In the genomic region with DNA sequence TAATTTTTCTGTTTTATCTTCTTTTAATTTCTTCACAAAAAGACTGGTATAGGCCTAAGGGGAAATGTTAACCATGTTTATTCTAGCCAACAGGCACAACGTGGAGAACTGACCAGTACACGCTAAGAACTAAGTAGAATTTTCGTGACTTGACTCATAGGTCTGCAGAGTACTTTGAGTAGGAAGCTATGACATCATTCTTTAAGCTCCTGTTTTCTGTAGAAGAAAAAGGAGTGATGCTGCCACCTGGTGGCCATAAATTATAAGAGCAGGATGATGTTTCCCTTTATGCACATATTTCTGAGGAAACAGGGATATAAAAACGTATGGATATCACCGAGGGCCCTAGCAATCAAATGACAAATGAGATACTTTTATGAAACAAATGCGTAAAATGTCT, we compare ENCODE assay signal across 8 mouse cellular contexts.
DNase-seq lines count a peak whose midpoint lies in the region; ATAC-seq and TF ChIP-seq lines count a peak whose summit lies in the region.

No protein-coding gene starts in this region.

- TF ChIP-seq POLR2A in liver, adult 2 months (IDR thresholded peaks at IDR 0.05; ENCODE audit: extremely low read depth, insufficient read depth, low read length), result no peak

- DNase-seq in adrenal gland, adult 2 months, result peak; percentile 58
- DNase-seq in embryo, embryonic 10.5 days (ENCODE audit: low spot score), result peak; percentile 88
- DNase-seq in liver, adult 2 months (ENCODE audit: extremely low read depth, low read depth, low spot score), result peak; percentile 55
- DNase-seq in yolk sac, embryonic 10.5 days (ENCODE audit: low spot score), result peak; percentile 31

- H3K79me2 ChIP-seq in liver, adult 2 months (ENCODE audit: control insufficient read depth, insufficient read depth, low read length), result no peaks in the 10 kb centered on the region

- no peaks in the 10 kb centered on the region for H3K27me3 ChIP-seq in heart, embryonic 11.5 days (ENCODE audit: control insufficient read depth, insufficient read depth, low read length)
- H3K27me3 ChIP-seq in kidney, embryonic 16.5 days (ENCODE audit: insufficient read depth, low read length), result no peaks in the 10 kb centered on the region
- no peaks in the 10 kb centered on the region for H3K27me3 ChIP-seq in liver, adult 2 months (ENCODE audit: control insufficient read depth, insufficient read depth, low read length)
- H3K27me3 ChIP-seq in neural tube, embryonic 13.5 days, result no peaks in the 10 kb centered on the region

- 17% methylated on average over 6 of the region's 6 CpGs for WGBS in heart, embryonic 11.5 days (ENCODE audit: insufficient replicate concordance)
- WGBS in kidney, embryonic 16.5 days, result 16% methylated on average over 6 of the region's 6 CpGs
- WGBS in liver, adult 2 months, result 10% methylated on average over 6 of the region's 6 CpGs
- 20% methylated on average over 6 of the region's 6 CpGs for whole genome bisulfite sequencing in neural tube, embryonic 13.5 days

- H3K9me3 ChIP-seq in heart, embryonic 11.5 days (replicated peaks; ENCODE audit: control insufficient read depth, low read length), result no peaks in the 10 kb centered on the region
- no peaks in the 10 kb centered on the region for H3K9me3 ChIP-seq in kidney, embryonic 16.5 days (ENCODE audit: low read length)
- H3K9me3 ChIP-seq in neural tube, embryonic 13.5 days, result no peaks in the 10 kb centered on the region

- H3K36me3 ChIP-seq in heart, embryonic 11.5 days (ENCODE audit: control insufficient read depth, insufficient read depth, low read length), result no peaks in the 10 kb centered on the region
- H3K36me3 ChIP-seq in kidney, embryonic 16.5 days (ENCODE audit: insufficient read depth, low read length), result no peaks in the 10 kb centered on the region
- H3K36me3 ChIP-seq in liver, adult 2 months (ENCODE audit: control insufficient read depth, insufficient read depth, low read length), result no peaks in the 10 kb centered on the region
- no peaks in the 10 kb centered on the region for H3K36me3 ChIP-seq in neural tube, embryonic 13.5 days

- peak; percentile 67 for ATAC-seq in CD4-positive, CD25-positive, alpha-beta regulatory T cell, adult 4 months
- 0 out of 2 replicates have a peak, but pooled peaks have one; percentile 57 for ATAC-seq in heart, embryonic 11.5 days (replicated peaks; ENCODE audit: insufficient number of reproducible peaks, low FRiP score, low TSS enrichment)
- peak; percentile 79; the same call in 1 of the 2 replicates for ATAC-seq in kidney, embryonic 16.5 days (ENCODE audit: low FRiP score, low TSS enrichment)
- ATAC-seq in neural tube, embryonic 13.5 days (ENCODE audit: low read depth), result peak; percentile 89

- no peak overlapping the region for H3K27ac ChIP-seq in heart, embryonic 11.5 days (ENCODE audit: low read depth, low read length)
- no peak overlapping the region for H3K27ac ChIP-seq in kidney, embryonic 16.5 days (ENCODE audit: low read length)
- H3K27ac ChIP-seq in liver, adult 2 months (replicated peaks; ENCODE audit: insufficient read depth, low read depth, low read length), result no peak overlapping the region
- H3K27ac ChIP-seq in neural tube, embryonic 13.5 days (replicated peaks), result no peak overlapping the region

- H3K4me3 ChIP-seq in heart, embryonic 11.5 days (ENCODE audit: low read depth, low read length), result no peak overlapping the region
- H3K4me3 ChIP-seq in kidney, embryonic 16.5 days (ENCODE audit: low read length), result no peak overlapping the region
- H3K4me3 ChIP-seq in liver, adult 2 months (ENCODE audit: insufficient read depth, low read depth, low read length), result no peak overlapping the region
- no peak overlapping the region for H3K4me3 ChIP-seq in neural tube, embryonic 13.5 days

- peak; percentile 43 for TF ChIP-seq CTCF in liver, adult 2 months (IDR thresholded peaks at IDR 0.05; ENCODE audit: low read depth, low read length)

- H3K4me2 ChIP-seq in heart, embryonic 11.5 days, result no peak overlapping the region
- H3K4me2 ChIP-seq in kidney, embryonic 16.5 days (replicated peaks; ENCODE audit: low read depth, low read length), result no peak overlapping the region
- no peak overlapping the region for H3K4me2 ChIP-seq in neural tube, embryonic 13.5 days

- no peak overlapping the region for H3K9ac ChIP-seq in heart, embryonic 11.5 days (ENCODE audit: low read depth, low read length)
- H3K9ac ChIP-seq in kidney, embryonic 16.5 days (replicated peaks; ENCODE audit: low read length), result no peak overlapping the region
- no peak overlapping the region for H3K9ac ChIP-seq in liver, adult 2 months (ENCODE audit: low read depth, low read length)
- no peak overlapping the region for H3K9ac ChIP-seq in neural tube, embryonic 13.5 days

- H3K4me1 ChIP-seq in heart, embryonic 11.5 days (ENCODE audit: control insufficient read depth, insufficient read depth, low read length), result no peaks in the 10 kb centered on the region
- H3K4me1 ChIP-seq in kidney, embryonic 16.5 days (ENCODE audit: insufficient read depth, low read length), result no peaks in the 10 kb centered on the region
- H3K4me1 ChIP-seq in liver, adult 2 months (ENCODE audit: control insufficient read depth, insufficient read depth, low read length), result no peaks in the 10 kb centered on the region
- H3K4me1 ChIP-seq in neural tube, embryonic 13.5 days (replicated peaks), result no peaks in the 10 kb centered on the region

Comparison
In these comparisons a context has a peak if more than half of its experiments do, and no peak if none do; other contexts are left out.
1. DNase-seq: peak in every context shown above with its lines; median percentile 88 in embryo, embryonic 10.5 days; 58 in adrenal gland, adult 2 months; 55 in liver, adult 2 months; 31 in yolk sac, embryonic 10.5 days.